ENCODE assay signal across 8 mouse cellular contexts in the genomic region with DNA sequence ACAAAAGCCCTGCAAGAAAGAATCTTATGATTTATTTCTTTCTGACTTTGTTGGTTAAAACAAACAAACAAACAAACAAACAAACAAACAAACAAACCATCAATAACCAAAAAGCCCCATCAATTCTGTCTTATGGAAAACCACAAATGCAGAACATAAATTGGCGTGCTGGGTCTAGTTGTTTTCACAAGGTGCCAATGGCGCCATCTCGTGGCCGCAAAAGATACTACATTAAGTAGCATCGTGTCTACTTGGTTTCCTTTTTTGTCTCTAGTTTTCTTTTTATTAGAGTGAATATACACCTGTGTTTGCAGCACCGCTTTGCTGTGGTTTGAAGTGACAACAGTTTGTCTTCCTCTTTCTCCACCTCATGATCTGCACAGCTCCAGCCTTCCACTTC. TPM values are rescaled to one million over a fixed set of nuclear protein-coding genes. Genes with fewer than 3 reads are reported as not detected.
DNase-seq lines count a peak whose midpoint lies in the region; ATAC-seq lines count a peak whose summit lies in the region.

No protein-coding gene starts in this region.

- no peak overlapping the region for H3K9ac ChIP-seq in forebrain, embryonic 11.5 days (ENCODE audit: low read length)
- no peak overlapping the region for H3K9ac ChIP-seq in forebrain, embryonic 16.5 days (replicated peaks; ENCODE audit: low read depth, low read length)

- H3K9me3 ChIP-seq in forebrain, embryonic 11.5 days (ENCODE audit: control insufficient read depth, low read length): no peaks in the 10 kb centered on the region
- H3K9me3 ChIP-seq in forebrain, embryonic 16.5 days (ENCODE audit: control insufficient read depth, low read length): no peaks in the 10 kb centered on the region

- H3K4me1 ChIP-seq in forebrain, embryonic 11.5 days (replicated peaks; ENCODE audit: control insufficient read depth, insufficient read depth, low read length): no peaks in the 10 kb centered on the region
- H3K4me1 ChIP-seq in forebrain, embryonic 16.5 days (replicated peaks; ENCODE audit: control insufficient read depth, insufficient read depth, low read length): no peaks in the 10 kb centered on the region

- DNase-seq in forebrain, embryonic 11.5 days (ENCODE audit: low spot score): peak; percentile 74
- peak; percentile 72 for DNase-seq in ZHBTc4 (ENCODE audit: low read depth, low spot score)
- DNase-seq in cerebellum, postnatal 4 days (ENCODE audit: low spot score in 2 of 2): peak; percentile 52 to 77
- peak; percentile 29 to 52 for DNase-seq in gastrocnemius, postnatal 36 days
- DNase-seq in layer of hippocampus, postnatal 10 days (ENCODE audit: low spot score in 2 of 2): peak; percentile 81 to 84
- peak; percentile 41 to 74 for DNase-seq in lung, postnatal 4 days
- DNase-seq in spleen, postnatal 4 days (ENCODE audit: low spot score in 2 of 2): peak; percentile 60 to 85

- H3K27me3 ChIP-seq in forebrain, embryonic 11.5 days (ENCODE audit: control insufficient read depth, insufficient read depth, low read length): peaks cover 27% of the 10 kb centered on the region
- peaks cover 7% of the 10 kb centered on the region for H3K27me3 ChIP-seq in forebrain, embryonic 16.5 days (replicated peaks; ENCODE audit: control insufficient read depth, insufficient read depth, low read length)

- no peak overlapping the region for H3K4me3 ChIP-seq in forebrain, embryonic 11.5 days (ENCODE audit: low read depth, low read length)
- H3K4me3 ChIP-seq in forebrain, embryonic 16.5 days (replicated peaks; ENCODE audit: low read length): no peak overlapping the region

- intact Hi-C loops in gastrocnemius, postnatal 36 days (cut with DNase I): loop anchor here (2.0 kb wide), 1 partner anchor 78 kb away; no protein-coding TSS in a partner anchor

- no peaks in the 10 kb centered on the region for H3K36me3 ChIP-seq in forebrain, embryonic 11.5 days (ENCODE audit: control insufficient read depth, insufficient read depth, low read length)
- H3K36me3 ChIP-seq in forebrain, embryonic 16.5 days (ENCODE audit: control insufficient read depth, insufficient read depth): no peaks in the 10 kb centered on the region

- WGBS in forebrain, embryonic 11.5 days: 4% methylated on average over 6 of the region's 6 CpGs
- WGBS in forebrain, embryonic 16.5 days: 2% methylated on average over 6 of the region's 6 CpGs

- H3K4me2 ChIP-seq in forebrain, embryonic 11.5 days (ENCODE audit: low read depth, low read length, severe bottlenecking): no peak overlapping the region
- H3K4me2 ChIP-seq in forebrain, embryonic 16.5 days (ENCODE audit: low read length): no peak overlapping the region

- ATAC-seq in forebrain, embryonic 11.5 days (replicated peaks; ENCODE audit: low FRiP score): no peak
- no peak for ATAC-seq in forebrain, embryonic 16.5 days

- H3K27ac ChIP-seq in forebrain, embryonic 11.5 days (ENCODE audit: low read depth, low read length): no peak overlapping the region
- no peak overlapping the region for H3K27ac ChIP-seq in forebrain, embryonic 16.5 days (ENCODE audit: low read length)

RNA-seq across cellular contexts. Expression of gene Kcnj5, which starts 6.2 kb away (rescaled TPM):
- 0.88 and 1.1 TPM in 2 replicates for polyA plus RNA-seq in forebrain, embryonic 11.5 days (2014; fragmentation: Nextera tagmentation; extraction: Ambion mirVana)
- polyA plus RNA-seq in forebrain, embryonic 16.5 days (2015; fragmentation: Nextera tagmentation; extraction: Ambion mirVana): 0.68 and 0.73 TPM in 2 replicates
- total RNA-seq in gastrocnemius, postnatal 36 days (2021): not detected
- 1 to 10 TPM; 1.0 to 1.3 TPM for total RNA-seq in layer of hippocampus, postnatal 10 days (2021)

RNA-seq across cellular contexts. Expression of gene Kcnj1, which starts 22.0 kb away (rescaled TPM):
- polyA plus RNA-seq in forebrain, embryonic 11.5 days (2014; fragmentation: Nextera tagmentation; extraction: Ambion mirVana): not detected in 2 replicates
- polyA plus RNA-seq in forebrain, embryonic 16.5 days (2015; fragmentation: Nextera tagmentation; extraction: Ambion mirVana): not detected in 2 replicates
- total RNA-seq in gastrocnemius, postnatal 36 days (2021): not detected
- total RNA-seq in layer of hippocampus, postnatal 10 days (2021): not detected
